Mouse (Mus musculus) spleen, postnatal 14 days (tissue): ENCODE results near the gene Isg20l2.

Source experiments
- DNase-seq, 2 experiments: peaks; one replicate each; pipeline ENCODE4 v3.0.0; 2021 to 2022; ENCODE audit warnings: low spot score in 2 of 2

Isg20l2 gene

GRCm38 (mm10) chr3:87910573-87911141 is 19.5 kb upstream of the Isg20l2 start:
- DNase-seq = no peak

GRCm38 (mm10) chr3:87913491-87913890 is 16.6 kb upstream of the Isg20l2 start:
- DNase-seq = no peak

DNA sequence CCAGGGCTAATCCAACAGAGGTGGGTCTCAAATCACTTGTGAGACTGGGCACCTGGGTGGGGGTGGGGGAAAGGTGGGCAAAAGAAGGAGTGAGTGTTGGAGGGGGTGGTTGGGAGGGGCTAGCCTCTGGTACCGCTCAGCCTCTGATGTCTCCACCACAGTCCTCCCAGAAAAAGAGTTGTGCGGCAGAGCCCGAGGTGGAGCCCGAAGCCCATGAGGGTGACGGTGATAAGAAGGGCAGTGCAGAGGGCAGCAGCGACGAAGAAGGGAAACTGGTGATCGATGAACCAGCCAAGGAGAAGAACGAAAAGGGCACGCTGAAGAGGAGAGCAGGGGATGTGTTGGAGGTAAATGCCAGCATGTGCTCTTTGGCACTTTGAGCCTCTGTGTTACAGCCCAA is 16.2 kb upstream of the Isg20l2 start:
- no peak for DNase-seq

- no peak for DNase-seq
These were observed 13.1 kb upstream of the Isg20l2 start for GRCm38 (mm10) chr3:87916990-87917389.

- no peak for DNase-seq
These were observed 11.6 kb upstream of the Isg20l2 start for GRCm38 (mm10) chr3:87918551-87918950.

DNA sequence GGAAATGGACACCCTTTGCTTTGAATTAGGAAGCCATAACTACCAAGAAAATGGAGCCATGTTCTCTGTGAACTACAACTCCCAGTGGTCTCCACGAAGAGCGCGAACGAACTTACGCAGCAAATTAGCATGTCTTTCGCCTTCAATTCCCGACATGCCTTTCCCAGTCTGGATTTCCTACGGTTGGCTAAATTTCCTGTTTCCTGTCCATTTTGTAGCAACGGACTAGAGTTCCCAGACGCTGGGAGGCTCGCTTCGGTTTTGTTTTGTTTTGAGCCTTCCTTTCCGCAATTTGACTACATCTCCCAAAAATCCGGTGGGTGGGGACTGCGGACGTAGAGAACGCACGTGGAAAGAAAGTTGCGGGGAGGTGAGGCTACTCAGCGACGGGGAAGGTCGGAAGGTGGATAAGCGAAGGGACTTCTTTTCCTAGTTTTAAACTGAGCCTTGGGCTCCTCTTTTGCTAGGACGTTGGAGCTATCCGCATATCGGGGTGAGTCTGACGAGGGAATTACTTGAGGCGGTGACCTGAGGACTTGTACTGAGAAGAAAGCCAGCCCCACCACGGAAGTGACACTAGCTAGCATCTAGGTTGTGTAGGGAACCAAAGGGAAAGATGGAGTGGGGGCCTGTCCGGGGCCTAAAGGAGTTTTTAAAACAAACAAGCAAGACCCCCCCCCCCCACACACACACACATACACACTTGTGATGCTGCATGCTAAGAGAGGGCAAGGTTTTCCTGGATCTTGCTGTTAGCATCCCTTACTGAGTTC is 10.6 kb upstream of the Isg20l2 start, which contains the start of gene Mrpl24:
Gene Mrpl24, plus strand, starts transcription at position 171 of the 773 bp plus-strand sequence.
- peak; percentile 21 to 50 for DNase-seq

DNA sequence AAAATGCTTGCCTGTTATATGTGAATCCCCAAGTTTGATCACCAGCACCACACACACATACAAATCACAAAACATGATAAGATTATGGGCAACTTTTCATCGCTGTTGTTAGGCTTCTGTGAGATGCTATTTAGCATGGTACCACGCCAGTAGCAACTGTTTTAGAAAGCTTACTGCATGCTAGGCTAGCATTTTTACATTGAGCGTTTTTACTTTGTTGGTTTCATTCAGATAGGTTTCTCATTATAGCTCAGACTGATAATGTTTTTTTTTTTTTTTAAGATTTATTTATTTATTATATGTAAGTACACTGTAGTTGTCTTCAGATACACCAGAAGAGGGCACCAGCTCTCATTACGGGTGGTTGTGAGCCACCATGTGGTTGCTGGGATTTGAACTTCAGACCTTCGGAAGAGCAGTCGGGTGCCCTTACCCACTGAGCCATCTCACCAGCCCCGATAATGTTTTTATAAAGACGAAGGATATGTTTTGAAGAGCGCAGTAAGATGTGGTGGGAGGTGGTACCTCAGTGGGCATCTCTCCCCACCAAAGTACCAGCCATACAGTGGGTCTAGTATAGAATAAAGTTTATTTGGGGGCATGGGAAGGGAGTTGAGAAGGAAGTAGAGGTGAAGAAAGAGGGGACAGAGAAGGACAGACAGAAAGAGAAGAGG is 9.7 kb upstream of the Isg20l2 start:
- no peak for DNase-seq

GRCm38 (mm10) chr3:87924996-87925395 is 5.1 kb upstream of the Isg20l2 start:
- no peak for DNase-seq

DNA sequence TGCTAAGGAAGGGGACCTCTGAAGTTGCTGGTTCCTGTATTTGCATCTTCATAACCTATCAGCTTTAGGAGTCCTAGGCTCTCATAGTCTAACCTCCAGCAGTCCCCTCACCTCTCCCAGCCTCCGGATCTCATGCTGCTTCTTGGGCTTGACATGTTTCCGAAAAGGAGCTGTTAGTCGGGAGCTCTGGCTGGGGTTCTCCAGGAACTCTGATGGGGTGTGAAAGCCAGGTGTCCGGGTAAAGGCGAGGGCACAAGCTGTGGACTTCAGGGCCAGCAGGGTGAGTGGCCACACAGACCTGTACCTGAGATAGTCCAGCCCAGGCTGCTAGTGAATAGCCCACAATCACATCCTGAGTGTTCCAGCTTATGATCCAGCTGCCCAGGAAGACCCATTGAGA is 2.7 kb upstream of the Isg20l2 start:
- DNase-seq = no peak

GRCm38 (mm10) chr3:87929341-87930077 is 605 bp upstream of the Isg20l2 start:
- DNase-seq = no peak

DNA sequence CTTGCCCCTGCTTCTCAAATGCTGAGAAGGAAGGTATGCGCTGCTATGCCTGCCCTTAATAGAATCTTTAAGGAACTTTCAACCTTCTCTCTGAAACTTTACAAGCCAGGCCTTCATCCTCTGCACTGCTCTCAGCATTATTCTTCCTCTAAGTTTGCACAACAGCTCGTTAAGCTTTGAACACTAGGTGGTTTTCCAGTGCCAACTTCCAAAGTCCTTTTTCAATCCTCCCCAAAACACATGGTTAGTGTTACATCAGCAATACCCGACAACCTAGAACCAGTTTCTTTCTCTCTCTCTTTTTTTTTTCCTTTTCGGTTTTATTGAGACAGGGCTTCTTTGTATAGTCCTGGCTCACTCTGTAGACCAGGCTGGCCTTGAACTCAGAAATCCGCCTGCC is 3.9 kb downstream of the Isg20l2 start:
- no peak for DNase-seq

DNA sequence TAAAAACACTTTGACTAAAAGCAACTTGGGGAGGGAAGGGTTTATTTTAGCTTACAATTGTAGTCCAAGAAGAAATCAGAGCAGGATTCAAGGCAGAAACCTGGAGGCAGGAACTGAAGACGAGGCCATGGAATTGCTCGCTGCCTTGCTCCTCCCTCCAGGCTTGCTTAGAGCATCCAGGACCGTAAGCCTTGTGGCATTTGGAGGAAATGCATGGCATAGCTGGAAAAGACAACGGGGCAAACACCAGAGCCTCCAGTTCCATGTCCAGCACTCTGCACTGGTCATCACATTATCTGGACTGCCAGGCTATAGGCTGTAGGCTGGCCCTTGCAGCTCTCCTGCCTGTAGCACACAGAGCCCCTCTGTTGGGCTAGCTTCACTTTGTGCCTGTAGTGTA is 4.4 kb downstream of the Isg20l2 start:
- no peak for DNase-seq

DNA sequence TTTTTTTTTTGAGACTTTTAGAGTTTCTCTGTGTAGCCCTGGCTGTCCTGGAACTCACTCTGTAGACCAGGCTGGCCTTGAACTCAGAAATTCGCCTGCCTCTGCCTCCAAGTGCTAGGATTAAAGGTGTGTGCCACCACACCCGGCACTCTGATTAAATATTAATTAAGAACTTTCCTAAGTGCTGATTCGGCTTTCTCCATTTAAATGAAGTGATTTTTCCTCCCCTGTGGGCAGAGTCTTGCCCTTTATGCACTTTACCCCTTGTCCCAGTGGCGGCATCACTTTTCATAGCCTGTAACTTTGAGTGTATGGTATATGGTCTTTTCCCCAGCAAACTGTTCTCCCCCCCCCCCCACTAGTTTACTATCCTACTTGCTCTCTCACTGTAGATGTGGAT is 5.1 kb downstream of the Isg20l2 start:
- no peak for DNase-seq

GRCm38 (mm10) chr3:87935776-87936175 is 5.7 kb downstream of the Isg20l2 start:
- DNase-seq = peak; percentile 31 to 63

GRCm38 (mm10) chr3:87940611-87941010 is 10.5 kb downstream of the Isg20l2 start:
- no peak for DNase-seq

- no peak for DNase-seq
These were observed 12.4 kb downstream of the Isg20l2 start for GRCm38 (mm10) chr3:87942471-87942870.

DNA sequence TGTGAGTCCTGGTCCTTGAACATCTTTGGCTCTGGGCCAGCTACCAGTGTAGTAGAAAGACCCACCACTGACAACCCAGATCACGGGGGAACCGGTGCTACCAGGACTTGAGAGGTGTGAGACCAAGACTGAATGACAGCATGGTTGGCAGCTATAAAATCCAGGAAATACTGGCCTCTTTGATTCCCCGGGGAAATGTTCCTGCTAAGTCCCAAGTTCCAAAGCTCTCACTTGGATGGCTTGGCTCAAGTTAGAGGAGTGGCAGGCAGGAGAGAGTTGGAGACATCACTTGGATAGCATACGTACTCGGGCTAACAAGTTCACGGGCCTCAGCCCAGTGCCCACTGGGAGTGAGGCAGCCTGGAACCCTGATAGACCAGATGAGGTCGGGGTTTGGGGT is 13.5 kb downstream of the Isg20l2 start:
- no peak for DNase-seq

DNA sequence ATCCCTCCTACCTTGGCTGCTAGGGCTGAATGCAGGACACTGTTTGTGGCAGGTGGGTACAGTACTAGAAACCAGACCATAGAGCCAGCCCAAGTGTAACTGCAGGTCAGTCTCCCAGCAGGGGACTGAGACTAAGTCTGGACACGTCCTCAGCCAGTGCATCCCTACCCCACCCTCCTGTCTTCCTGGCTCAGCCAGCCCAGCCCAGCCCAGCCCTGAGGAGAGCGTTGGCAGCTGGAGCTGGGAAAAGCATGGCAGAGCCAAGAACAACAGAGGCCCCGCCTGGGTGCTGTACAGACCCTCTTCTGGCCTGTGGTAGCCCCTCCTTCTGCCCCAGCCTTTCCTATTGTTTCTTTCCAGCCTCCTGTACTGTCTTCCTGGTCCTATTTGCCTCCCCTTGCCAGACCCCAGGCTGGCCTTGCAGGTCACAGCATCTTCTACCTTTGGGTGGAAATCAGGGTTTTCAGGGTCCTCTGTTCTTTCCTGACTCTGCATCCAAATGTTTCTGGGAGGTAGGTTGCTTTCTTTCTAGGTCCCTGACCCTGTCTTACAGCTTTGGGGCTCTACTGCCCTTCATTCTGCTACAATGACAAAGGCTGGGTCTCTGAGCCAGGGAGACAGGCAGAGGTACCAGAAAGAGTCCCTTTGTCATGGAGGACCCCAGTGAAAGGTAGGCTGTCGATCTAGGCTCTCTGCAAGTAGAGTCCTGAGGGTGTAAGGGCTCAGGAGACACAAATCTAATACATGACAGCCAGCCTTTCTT is 14.9 kb downstream of the Isg20l2 start:
- DNase-seq = no peak

- DNase-seq = no peak
These were observed 15.8 kb downstream of the Isg20l2 start for GRCm38 (mm10) chr3:87945781-87946540.

GRCm38 (mm10) chr3:87946541-87946860 is 16.4 kb downstream of the Isg20l2 start:
- no peak for DNase-seq
